Mouse (Mus musculus) testis, postnatal 10 days (tissue): ENCODE measurements around the gene Fam129a.

Source experiments
- DNase-seq: peaks from one replicate; pipeline ENCODE4 v3.0.0; 2021; ENCODE audit warnings: low spot score

Gene Fam129a

DNA sequence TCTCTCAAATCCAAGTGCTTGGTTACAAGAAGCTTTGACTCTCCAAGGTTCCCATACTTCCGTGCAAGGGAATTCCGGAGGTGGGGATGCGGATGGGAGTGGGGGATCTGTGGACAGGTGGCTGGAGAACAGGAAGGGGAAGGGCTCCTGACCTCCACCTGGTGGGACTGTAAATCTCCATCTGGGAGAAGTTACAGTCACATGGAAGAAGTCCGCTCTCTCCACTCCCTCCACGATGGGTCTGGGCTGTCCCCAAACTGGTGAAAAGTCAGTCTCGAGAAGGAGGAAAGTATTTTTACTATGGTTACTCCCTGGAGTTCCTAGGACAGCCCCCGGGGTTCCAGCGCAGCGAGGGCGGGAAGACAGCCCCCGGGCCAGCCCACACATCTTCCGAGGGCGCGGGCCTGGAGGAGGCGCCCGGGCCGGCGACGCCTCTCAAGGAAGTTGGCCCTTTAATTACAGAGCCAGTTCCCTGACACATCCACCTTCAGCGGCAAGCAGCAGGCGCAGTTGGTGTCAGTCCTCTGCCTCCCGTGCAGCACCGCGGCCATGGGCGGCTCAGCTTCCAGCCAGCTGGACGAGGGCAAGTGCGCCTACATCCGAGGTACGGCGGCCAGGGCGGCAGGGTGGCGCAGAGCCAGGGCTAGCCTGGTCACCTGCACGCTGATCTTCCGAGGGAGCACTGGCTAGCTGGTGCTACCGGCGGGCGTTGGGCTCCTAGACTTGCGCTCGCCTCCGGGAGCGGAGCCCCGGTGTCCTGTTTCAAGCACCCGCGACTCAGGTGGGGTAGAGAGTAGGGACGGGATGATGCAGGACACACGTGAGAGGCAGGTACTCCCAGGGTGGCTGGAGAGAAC lies at the start of gene Fam129a:
Fam129a (plus strand) TSS at position 206 of the 857 bp plus-strand sequence.
- DNase-seq: peak; percentile 70

DNA sequence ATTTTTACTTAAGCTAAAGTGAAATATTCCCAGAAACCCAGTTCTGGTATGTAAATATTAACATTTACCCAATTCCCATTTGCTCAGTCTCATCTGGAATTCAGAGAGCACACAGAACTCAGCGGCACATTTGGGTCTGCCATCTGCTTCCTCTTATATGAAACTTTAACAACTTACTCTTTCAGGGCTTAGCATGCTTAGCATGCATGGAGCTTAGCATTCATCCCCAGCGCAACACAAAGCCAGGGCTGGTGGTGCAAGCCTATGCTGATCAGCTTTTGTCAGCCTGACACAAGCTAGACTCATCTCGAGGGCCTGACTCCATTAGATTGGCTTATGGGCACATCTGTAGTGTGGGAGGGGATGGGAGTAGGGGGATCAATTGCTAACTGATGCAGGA lies 44.3 kb upstream of the Fam129a start:
- DNase-seq: no peak

DNA sequence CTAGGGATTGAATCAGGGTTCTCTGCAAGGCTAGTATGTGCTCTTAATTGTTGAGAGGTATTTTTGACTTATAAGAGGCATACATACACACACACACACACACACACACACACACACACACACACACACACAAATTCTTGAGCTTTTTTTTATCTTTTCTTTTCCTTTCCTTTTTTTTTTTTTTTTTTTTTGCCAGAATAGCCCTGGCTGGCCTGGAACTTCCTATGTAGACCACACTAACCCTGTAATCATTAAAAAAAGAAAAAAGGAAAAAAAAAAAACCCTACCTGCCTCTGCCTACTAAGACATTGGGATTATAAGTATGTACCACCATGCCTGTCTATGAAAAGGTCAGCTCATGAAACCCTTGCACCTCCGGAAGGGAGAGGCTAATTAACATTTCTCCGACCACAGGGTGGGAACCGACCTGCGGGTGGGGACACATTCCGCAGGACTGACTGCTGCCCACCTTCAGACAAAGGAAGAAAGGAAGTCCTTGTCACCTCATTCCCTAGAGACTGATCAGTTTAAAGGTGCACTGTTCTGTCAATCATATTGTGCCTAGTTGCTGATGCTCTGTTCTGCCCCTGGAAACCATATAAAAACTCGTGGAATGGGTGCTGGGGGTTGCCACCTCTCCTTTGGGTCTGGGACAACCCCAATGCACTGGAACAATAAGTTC lies 27.0 kb upstream of the Fam129a start:
- no peak for DNase-seq

DNA sequence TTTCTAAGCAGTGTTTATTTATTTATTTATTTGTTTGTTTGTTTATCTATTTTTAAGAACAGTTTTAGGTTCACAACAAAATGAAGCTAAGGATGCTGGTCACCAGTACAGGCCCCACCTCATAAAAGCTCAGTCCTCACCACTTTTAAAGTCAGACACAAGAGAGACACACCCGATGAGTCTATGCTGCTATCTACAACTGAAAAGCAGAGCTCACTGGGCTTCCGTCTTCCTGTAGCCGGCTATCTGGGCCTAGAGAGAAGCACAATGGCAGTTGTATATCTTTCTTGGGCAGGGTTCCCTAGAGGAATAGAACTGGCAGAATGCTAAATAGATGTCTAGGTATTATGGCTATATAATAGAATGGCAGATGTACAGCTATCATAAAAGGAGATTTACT lies 26.4 kb upstream of the Fam129a start:
- DNase-seq: no peak

DNA sequence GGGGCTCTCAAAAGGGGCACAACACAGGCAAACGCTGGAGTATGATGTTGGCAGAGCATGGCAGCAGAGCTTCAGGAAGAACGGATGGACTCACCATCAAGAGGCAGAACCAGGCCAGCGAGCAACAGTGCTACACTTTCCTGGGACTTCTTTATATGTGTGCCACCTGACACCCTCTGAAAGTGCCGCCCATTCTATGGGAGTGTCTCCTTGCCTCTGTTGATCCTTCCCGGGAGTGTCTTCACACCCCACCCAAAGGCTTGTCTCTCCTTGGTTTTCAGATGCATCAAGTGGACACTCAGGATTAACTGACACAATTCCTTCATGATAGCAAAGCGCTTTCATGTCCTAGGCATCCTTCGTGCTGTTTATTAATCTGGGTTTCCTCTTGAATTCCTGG lies 25.4 kb upstream of the Fam129a start:
- no peak for DNase-seq

DNA sequence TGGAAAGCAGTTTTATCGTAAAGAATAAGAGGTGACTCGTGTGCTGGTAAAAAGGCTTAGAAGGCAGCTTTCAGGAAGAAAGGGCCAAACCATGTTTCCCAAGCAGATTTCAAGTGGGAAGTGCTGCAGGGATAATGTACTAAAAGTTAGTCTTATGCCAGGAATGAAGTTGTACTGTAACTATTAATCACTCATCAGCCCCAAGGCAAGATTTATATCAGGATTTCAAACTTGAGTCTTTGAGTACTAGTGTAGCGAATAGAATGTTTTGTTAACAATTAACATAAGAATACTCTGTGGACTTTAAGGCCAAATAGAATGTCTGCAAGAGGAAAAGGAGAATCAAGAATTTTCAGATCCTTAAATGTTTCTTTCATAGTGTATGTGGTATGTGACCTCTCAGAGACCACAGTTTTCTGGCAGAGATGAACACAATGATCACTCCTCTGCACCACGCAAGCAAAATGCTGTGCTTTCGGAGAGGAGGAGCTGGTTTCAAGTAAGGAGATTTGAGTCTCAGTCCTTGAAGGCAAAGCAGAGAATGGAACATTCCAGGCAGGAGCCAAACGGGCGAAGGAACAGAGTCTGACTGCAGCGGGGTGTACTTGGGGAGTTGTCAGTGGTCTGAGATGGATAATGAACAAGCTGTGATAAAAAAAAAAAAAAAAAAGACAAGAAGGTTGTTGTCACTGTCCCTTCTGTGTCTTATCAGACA lies 21.9 kb upstream of the Fam129a start:
- DNase-seq: peak; percentile 62

DNA sequence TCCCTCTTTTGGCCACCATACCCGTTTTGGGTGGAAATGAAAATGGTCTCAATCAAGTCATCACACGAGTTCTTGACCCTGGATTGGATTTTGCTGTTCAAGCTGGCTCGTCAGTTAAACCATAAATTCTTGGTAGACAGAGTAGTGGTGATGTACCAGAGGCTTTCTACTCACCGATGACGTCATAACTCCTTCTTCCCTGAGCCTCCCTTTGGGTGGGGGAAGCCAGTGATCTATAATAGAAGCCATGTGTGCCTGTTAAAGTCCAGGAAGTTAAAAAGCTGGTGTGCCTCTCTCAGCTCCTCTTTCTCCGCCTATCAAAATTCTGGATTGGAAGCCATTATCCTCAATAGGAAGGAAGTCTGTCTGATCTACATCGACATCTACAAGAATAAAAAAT lies 21.2 kb upstream of the Fam129a start:
- no peak for DNase-seq

DNA sequence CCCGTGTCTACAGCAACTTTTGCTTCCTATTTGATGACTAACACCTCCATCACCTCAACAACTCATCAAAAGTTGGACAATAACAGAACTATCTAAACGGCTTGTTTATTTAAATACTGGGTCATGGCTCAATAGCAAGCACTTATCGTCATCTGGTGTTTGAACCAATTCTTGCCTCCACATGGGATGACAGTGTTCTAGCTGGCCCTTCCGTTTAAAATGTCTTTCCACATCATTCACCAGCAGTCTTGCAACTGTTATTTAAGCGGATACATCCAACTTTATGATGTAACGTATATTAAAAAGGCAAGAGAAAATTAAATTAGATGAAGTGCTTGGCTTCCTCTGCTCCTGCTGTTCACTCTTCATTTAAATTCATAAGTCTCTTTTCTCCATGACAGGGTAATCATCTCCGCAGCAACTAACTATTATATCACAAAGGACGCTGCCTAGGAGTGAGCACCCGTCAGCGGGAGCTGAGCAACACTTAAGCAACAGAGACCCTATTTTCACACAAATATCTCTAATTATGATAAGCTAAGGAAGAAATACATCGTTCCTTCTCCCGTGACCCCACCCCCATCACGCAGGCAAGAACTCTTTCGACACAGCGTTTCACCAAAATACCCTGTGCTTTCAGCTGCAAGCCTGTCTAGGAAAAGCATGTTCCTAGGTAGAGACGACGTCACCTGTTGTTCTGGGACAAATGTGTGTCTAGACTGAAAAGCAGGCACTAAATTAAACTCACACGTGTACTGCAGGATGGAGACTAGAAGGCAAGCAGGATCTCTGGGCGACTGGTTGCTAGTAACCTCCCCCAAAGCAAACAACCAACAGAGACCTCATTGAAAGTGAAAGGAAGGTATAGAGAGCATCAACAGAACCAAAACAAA lies 20.2 kb upstream of the Fam129a start:
- DNase-seq: no peak

DNA sequence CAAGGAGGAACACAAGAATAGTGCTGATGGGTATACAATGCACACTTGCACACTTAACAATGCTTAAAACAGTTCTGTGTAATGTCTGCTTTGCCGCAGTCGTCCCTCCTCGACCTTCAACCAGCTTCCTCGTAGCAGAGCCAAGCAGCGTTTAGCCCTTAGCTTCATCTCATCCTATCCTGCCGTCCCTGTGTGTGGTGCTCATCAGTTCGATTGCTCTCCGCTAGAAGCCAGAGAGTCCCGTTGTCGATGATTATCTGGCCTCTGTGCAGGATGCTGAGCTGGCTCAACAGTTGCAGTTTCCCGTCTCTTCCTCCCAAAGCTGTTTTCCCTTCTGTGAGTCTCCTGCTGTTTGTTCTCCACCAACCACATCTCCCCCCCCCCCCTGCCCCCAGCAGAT lies 10.4 kb upstream of the Fam129a start:
- DNase-seq: no peak

DNA sequence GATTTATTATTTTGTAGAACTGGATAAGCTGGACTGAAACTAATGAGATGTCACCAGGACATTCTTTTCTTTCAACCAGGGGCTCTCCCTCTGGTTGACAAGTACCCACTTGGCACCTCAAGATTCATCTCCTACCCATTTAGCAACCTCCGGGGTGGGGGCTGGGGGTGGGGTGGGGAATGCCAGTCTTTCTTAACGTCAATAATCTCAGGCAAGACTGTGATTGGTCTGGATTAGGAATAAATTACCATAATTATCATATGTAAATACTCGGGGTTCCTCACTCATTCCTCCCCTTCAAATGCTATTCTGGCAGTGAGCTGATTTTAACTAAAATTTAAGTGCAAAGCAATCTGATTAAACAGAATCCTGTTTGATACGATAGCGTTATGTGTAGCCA lies 7.6 kb upstream of the Fam129a start:
- no peak for DNase-seq

DNA sequence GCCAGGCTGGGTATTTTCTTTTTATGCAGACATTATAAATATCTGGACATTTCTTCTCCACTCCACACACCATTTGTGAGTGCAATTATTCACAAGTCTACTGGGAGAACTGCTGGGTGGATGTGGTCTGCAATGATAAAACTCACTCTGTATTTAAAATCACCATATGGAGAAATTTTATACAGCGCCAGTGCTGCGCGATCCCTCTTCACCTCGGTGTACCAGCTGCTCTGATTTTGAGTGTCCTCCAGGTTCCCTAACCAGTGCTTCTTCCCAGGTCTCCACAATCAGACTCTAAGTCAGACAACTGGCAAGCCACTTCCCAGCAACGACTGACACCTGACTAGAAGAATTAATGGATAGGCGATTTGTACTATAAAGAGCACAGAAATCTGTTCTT lies 7.1 kb upstream of the Fam129a start:
- DNase-seq: peak; percentile 22

DNA sequence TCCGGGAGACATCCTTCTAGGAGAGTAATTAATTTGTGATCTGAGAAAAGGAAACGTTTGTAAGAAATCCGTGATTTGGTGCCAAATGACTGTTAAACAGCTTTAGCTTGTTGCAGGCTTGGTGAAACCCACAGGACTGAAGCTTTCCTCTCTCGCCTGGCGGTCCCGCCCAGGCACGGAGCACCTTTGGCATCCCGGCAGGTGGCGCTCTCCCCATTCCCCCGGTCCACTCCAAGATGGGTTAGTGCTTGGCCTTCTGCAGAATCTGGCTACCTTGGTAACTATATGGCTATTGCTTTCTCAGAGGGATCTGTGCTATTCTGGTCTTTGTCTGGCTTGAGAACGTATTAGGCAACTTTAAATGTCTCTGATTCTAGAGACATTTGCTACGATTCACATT lies 6.6 kb upstream of the Fam129a start:
- DNase-seq: peak; percentile 93

DNA sequence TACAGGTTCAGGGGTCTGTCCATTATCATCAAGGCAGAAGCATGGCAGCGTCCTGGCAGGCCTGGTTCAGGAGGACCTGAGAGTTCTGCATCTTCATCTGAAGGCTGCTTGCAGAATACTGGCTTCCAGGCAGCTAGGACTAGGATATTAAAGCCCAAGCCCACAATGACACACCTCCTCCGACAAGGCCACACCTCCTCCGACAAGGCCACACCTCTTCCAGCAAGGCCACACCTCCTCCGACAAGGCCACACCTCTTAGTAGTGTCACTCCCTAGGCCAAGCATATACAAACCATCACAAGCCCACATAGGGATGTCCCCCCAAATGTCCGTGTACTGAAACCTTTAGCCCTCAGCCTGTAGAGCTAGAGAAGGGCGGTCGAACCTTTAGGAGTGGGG lies 2.3 kb upstream of the Fam129a start:
- no peak for DNase-seq

DNA sequence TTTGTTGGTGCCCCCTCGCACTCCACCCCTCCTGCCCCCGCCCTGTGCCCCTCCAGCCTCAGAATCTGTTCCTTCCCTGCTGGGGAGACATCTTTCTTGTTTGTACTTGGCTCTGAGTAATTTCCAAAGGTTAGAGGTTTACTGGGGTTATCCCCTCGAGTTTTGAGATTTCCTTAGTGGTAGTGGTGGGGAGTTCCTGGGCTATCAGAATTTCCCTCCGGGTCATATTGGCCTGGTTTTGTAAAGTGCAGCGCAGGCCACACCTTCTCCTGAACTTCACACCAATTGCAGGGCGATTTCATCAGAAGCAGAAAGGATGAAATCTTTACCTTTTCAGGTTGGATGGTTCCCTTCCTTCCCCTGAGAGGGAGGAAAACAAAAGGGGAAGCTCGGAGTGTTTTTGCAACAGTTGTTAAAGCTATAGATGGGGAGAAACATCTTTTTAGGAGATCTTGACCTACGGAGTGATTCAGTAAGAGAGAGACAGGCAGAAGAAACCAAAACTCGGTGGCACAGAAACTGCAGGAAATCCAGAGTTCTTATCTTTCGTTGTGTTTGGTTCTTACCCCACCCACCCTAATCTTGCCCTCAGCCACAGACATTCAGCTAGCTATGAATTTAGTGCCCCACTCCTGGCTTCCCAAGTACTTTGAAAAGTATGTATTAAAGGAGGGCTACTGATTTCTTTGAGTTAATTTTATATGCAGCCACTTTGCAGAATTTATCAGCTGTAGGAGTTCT lies 1.0 kb downstream of the Fam129a start:
- no peak for DNase-seq

DNA sequence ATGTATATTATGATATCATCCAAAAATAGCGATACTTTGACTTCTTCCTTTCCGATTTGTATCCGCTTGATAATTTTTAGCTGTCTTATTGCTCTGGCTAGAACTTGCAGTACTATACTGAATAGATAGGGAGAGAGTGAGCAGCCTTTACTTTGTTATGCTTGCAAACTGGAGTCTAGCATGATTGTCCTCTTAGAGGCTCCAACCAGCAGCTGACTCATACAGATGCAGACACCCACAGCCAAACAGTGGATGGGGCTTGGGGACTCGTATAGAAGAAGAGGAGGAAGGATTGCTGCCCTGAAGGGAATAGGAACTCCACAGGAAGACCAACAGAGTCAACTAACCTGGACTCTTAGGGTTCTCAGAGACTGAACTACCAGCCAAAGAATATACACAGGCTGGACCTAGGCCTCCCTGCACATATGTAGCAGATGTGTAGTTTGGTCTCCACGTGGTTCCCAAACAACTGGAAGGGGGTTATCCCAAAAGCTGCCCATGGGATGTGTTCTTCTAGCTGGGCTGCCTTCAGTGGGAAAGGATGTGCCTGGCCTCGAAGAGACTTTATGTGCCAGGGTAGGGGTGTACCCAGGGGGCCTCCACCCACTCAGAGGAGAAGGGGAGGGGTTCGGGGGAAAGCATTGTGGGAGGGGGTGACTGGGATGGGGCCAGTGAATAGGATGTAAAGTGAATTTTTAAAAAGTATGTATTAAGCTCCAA lies 1.8 kb downstream of the Fam129a start:
- DNase-seq: no peak

DNA sequence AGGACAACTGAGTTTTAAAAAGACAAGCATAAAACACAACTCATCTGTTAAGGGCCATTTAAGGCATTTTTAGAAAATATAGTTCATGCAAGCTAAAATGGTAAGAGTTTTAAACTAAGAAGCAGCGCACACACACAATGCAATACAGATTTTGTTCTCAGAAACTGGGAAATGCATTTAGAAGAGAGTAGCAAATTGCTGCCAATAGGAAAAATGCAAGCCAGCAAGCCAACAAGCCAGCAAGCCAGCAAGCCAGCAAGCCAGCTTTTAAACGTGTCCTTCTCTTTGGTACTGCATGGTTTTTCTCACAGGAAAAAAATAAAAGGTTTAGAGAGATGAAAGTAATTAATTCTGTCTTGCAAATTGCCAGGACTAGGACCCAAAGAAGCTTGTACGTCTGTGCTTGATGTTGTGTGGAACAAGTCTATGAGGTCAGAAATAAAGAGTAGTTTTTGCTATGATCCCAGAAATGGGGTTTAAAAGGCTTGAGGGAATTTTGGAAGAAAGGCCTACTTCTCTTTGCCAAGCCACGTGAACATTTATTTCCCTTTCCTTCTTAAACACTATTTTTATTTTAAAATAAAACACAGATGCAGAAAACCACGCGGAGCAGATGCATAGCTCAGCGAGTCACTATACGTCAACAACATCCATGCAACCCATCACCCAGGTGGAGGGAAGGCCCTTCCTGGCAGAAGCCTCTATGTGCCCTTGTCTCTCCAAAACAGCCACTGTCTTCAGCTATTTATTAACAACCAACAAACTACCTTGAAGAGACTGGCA lies 9.4 kb downstream of the Fam129a start:
- DNase-seq: no peak

DNA sequence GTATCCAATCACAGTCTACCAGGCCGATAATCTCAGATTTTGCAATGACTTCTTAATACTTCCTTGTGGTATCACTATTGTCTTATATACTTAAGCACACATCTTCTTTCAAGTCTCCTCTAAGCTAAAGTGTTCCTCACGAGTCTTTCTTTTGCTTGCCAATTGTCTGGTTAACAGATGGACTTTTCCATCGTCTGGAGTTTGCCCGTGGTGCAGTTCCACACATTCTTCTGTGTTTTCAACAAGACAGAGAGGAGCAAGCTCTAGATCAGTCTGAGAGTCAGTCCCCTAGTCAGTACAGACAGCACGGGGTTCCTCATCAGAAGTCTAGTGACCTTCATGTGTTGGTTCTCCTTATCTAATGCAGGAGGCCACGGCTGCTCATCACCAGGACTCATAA lies 10.5 kb downstream of the Fam129a start:
- DNase-seq: no peak

DNA sequence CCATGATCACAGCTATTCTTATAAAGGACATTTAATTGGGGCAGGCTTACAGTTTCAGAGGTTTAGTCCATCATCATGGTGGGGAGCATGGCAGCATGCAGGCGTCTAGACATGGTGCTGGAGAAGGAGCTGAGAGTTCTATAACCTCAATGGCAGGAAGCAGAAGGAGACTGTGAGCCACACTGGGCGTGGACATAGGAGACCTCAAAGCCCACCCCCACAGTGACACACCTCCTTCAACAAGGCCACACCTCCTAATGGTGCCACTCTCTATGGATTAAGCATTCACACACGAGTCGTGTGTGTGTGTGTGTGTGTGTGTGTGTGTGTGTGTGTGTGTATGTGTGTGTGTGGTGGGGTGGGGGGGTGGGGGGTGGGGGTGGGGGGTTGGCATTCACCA lies 11.0 kb downstream of the Fam129a start:
- DNase-seq: no peak

DNA sequence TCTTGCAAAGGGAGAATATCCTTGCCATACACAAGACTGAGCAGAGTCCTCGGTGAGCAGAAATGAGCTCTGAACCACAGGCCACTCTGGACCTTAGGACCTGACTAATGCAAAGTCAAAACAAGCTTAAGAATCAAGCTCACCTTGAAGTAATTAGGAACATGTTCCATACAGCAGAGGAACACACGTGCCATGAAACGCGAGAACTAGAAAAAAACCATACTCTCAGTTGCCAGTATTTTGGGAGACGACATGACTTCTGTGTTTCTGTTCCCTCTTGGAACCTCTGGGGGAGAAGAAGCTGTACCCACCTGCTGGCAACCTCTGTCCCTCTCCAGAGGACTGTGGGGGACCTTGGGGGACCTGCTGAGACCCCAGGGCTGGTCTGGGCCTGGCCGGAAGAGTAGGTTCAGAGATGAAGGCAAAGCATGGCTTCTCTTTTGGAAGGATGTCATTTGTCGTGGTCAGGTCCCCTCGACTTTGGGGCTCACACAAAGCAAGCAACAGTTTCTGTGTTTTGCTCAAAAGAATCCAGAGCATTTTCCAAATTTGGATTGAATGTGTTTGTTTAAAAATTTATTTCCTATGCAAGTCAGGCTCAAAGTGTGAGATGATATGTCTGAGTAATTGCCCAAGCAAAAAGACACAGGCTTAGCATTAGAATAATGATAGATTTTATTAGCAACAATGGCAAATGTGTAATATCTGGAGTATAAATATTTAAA lies 12.6 kb downstream of the Fam129a start:
- no peak for DNase-seq
